8 mouse cellular contexts compared by ENCODE assay signal in genomic region chr3:148990531-148991003, GRCm38 (mm10). TPM values are rescaled to one million over a fixed set of nuclear protein-coding genes. Genes with fewer than 3 reads are reported as not detected.
DNase-seq lines count a peak whose midpoint lies in the region; ATAC-seq and TF ChIP-seq lines count a peak whose summit lies in the region.

Gene Adgrl2, minus strand, starts transcription at chr3:148990555.

- no peak for TF ChIP-seq CTCF in CH12.LX (conservative IDR thresholded peaks at IDR 0.05 in 1 of 2, IDR thresholded peaks at IDR 0.05 in 1 of 2; ENCODE audit: low read depth in 2 of 2, low read length in 2 of 2)
- no peak for TF ChIP-seq CTCF in liver, postnatal 0 days (IDR thresholded peaks at IDR 0.05; ENCODE audit: low read depth)
- TF ChIP-seq CTCF in stomach, postnatal 0 days (IDR thresholded peaks at IDR 0.05; ENCODE audit: low read depth) = peak; percentile 38

- H3K4me3 ChIP-seq in CH12.LX (replicated peaks in 1 of 3; ENCODE audit: low read depth in 2 of 3, low read length in 2 of 3, poor library complexity in 1 of 3) = peak within 1 kb of the TSS; percentile 15 to 56 (median 20)
- peak within 1 kb of the TSS; percentile 96 for H3K4me3 ChIP-seq in forebrain, embryonic 14.5 days (ENCODE audit: low read depth, low read length)
- H3K4me3 ChIP-seq in hindbrain, embryonic 15.5 days = peak within 1 kb of the TSS; percentile 73
- H3K4me3 ChIP-seq in liver, postnatal 0 days (ENCODE audit: low read depth, low read length) = peak within 1 kb of the TSS; percentile 76
- H3K4me3 ChIP-seq in stomach, postnatal 0 days (ENCODE audit: low read depth, low read length) = peak within 1 kb of the TSS; percentile 95

- no peak within 1 kb of the TSS for H3K9ac ChIP-seq in CH12.LX (ENCODE audit: insufficient read depth, low read depth)
- peak within 1 kb of the TSS; percentile 97 for H3K9ac ChIP-seq in forebrain, embryonic 14.5 days (ENCODE audit: low read length)
- peak within 1 kb of the TSS; percentile 91 for H3K9ac ChIP-seq in hindbrain, embryonic 15.5 days
- H3K9ac ChIP-seq in liver, postnatal 0 days (replicated peaks) = peak within 1 kb of the TSS; percentile 69
- peak within 1 kb of the TSS; percentile 86 for H3K9ac ChIP-seq in stomach, postnatal 0 days (ENCODE audit: low read length)

- no peaks in the 10 kb centered on the region for H3K36me3 ChIP-seq in CH12.LX (replicated peaks in 1 of 2; ENCODE audit: control insufficient read depth in 1 of 2, insufficient read depth in 1 of 2, low read length in 1 of 2)
- H3K36me3 ChIP-seq in forebrain, embryonic 14.5 days (ENCODE audit: control insufficient read depth, insufficient read depth, low read length) = no peaks in the 10 kb centered on the region
- H3K36me3 ChIP-seq in hindbrain, embryonic 15.5 days = no peaks in the 10 kb centered on the region
- no peaks in the 10 kb centered on the region for H3K36me3 ChIP-seq in liver, postnatal 0 days (replicated peaks; ENCODE audit: insufficient read depth, low read length)
- no peaks in the 10 kb centered on the region for H3K36me3 ChIP-seq in stomach, postnatal 0 days (ENCODE audit: control insufficient read depth, insufficient read depth, low read length)

- H3K27ac ChIP-seq in CH12.LX (ENCODE audit: insufficient read depth, low read depth) = no peak within 1 kb of the TSS
- peak within 1 kb of the TSS; percentile 99 for H3K27ac ChIP-seq in forebrain, embryonic 14.5 days (ENCODE audit: low read depth, low read length)
- peak within 1 kb of the TSS; percentile 98 for H3K27ac ChIP-seq in hindbrain, embryonic 15.5 days (replicated peaks)
- H3K27ac ChIP-seq in liver, postnatal 0 days (ENCODE audit: low read depth) = peak within 1 kb of the TSS; percentile 89
- H3K27ac ChIP-seq in stomach, postnatal 0 days (replicated peaks) = peak within 1 kb of the TSS; percentile 95

- no peak for TF ChIP-seq POLR2A in CH12.LX (IDR thresholded peaks at IDR 0.05; ENCODE audit: low read depth, low read length)

- peak within 1 kb of the TSS; percentile 57 for H3K4me2 ChIP-seq in CH12.LX (ENCODE audit: insufficient read depth, low read depth, poor library complexity, severe bottlenecking)
- peak within 1 kb of the TSS; percentile 78 for H3K4me2 ChIP-seq in forebrain, embryonic 14.5 days (ENCODE audit: low read length)
- H3K4me2 ChIP-seq in hindbrain, embryonic 15.5 days = peak within 1 kb of the TSS; percentile 92
- H3K4me2 ChIP-seq in liver, postnatal 0 days (ENCODE audit: low read depth, low read length) = peak within 1 kb of the TSS; percentile 83
- peak within 1 kb of the TSS; percentile 91 for H3K4me2 ChIP-seq in stomach, postnatal 0 days (replicated peaks; ENCODE audit: low read depth)

- no peaks in the 10 kb centered on the region for H3K79me2 ChIP-seq in CH12.LX (replicated peaks; ENCODE audit: control insufficient read depth, extremely low read depth, insufficient read depth, poor library complexity, severe bottlenecking)

- WGBS in forebrain, embryonic 14.5 days = 0% methylated on average over 25 of the region's 25 CpGs
- 0% methylated on average over 25 of the region's 25 CpGs for WGBS in hindbrain, embryonic 15.5 days
- under 1% methylated on average over 25 of the region's 25 CpGs for WGBS in liver, postnatal 0 days (ENCODE audit: insufficient replicate concordance)
- under 1% methylated on average over 25 of the region's 25 CpGs for WGBS in stomach, postnatal 0 days

- TF ChIP-seq EP300 in CH12.LX (IDR thresholded peaks at IDR 0.05; ENCODE audit: low read length) = no peak
- TF ChIP-seq EP300 in liver, postnatal 0 days (IDR thresholded peaks at IDR 0.05; ENCODE audit: low read depth) = no peak
- TF ChIP-seq EP300 in stomach, postnatal 0 days (optimal IDR thresholded peaks at IDR 0.05) = no peak

- peaks cover 34% of the 10 kb centered on the region for H3K9me3 ChIP-seq in CH12.LX (replicated peaks; ENCODE audit: low read length)
- H3K9me3 ChIP-seq in forebrain, embryonic 14.5 days (replicated peaks; ENCODE audit: control insufficient read depth, low read length) = no peaks in the 10 kb centered on the region
- no peaks in the 10 kb centered on the region for H3K9me3 ChIP-seq in hindbrain, embryonic 15.5 days
- H3K9me3 ChIP-seq in liver, postnatal 0 days (ENCODE audit: low read length) = no peaks in the 10 kb centered on the region
- H3K9me3 ChIP-seq in stomach, postnatal 0 days (ENCODE audit: control insufficient read depth, low read length) = no peaks in the 10 kb centered on the region

- no peak for TF ChIP-seq RAD21 in CH12.LX (IDR thresholded peaks at IDR 0.05; ENCODE audit: low read depth, low read length)

- ATAC-seq in forebrain, embryonic 14.5 days = no peak
- no peak for ATAC-seq in hindbrain, embryonic 15.5 days (ENCODE audit: low FRiP score, low read depth)
- no peak for ATAC-seq in liver, postnatal 0 days
- ATAC-seq in stomach, postnatal 0 days (ENCODE audit: low FRiP score, low TSS enrichment) = no peak; the same call in 1 of the 2 replicates

- DNase-seq in embryo, embryonic 10 days (ENCODE audit: low spot score) = peak; percentile 84
- DNase-seq in embryo, embryonic 9.5 days (ENCODE audit: extremely low spot score) = no peak
- no peak for DNase-seq in CH12.LX (ENCODE audit: extremely low read depth)
- no peak for DNase-seq in forebrain, embryonic 14.5 days (ENCODE audit: low spot score)
- no peak for DNase-seq in liver, postnatal 0 days
- DNase-seq in stomach, postnatal 0 days (ENCODE audit: low spot score) = no peak
- DNase-seq in testis, postnatal 14 days (ENCODE audit: low spot score) = no peak

- H3K27me3 ChIP-seq in CH12.LX (replicated peaks) = no peaks in the 10 kb centered on the region
- no peaks in the 10 kb centered on the region for H3K27me3 ChIP-seq in forebrain, embryonic 14.5 days (replicated peaks; ENCODE audit: control insufficient read depth, insufficient read depth, low read length)
- H3K27me3 ChIP-seq in hindbrain, embryonic 15.5 days = no peaks in the 10 kb centered on the region
- H3K27me3 ChIP-seq in liver, postnatal 0 days (ENCODE audit: insufficient read depth, low read length) = peaks cover 16% of the 10 kb centered on the region
- no peaks in the 10 kb centered on the region for H3K27me3 ChIP-seq in stomach, postnatal 0 days (ENCODE audit: control insufficient read depth, insufficient read depth, low read length)

- dilution Hi-C loops in CH12.LX (cut with MboI; ENCODE audit: extremely low pct_ligation_motif_present, extremely low pct_unique_long_range_greater_than_20kb, low sequenced_read_pairs) = no loop called here

- in situ Hi-C loops in CH12.LX (cut with MboI; ENCODE audit: low pct_ligation_motif_present, low pct_unique_long_range_greater_than_20kb, low sequenced_read_pairs) = no loop called here

- peaks cover 0 to 2% of the 10 kb centered on the region in 2 experiments; a peak in 1 of 4 replicates for H3K4me1 ChIP-seq in CH12.LX (ENCODE audit: control insufficient read depth in 1 of 2, insufficient read depth in 2 of 2)
- H3K4me1 ChIP-seq in forebrain, embryonic 14.5 days (ENCODE audit: control insufficient read depth, insufficient read depth, low read length) = peaks cover 9% of the 10 kb centered on the region; the same call in 1 of the 2 replicates
- peaks cover 14% of the 10 kb centered on the region for H3K4me1 ChIP-seq in hindbrain, embryonic 15.5 days (replicated peaks)
- H3K4me1 ChIP-seq in liver, postnatal 0 days (ENCODE audit: insufficient read depth) = peaks cover 3% of the 10 kb centered on the region; the same call in 1 of the 2 replicates
- no peaks in the 10 kb centered on the region for H3K4me1 ChIP-seq in stomach, postnatal 0 days (replicated peaks; ENCODE audit: control insufficient read depth, insufficient read depth)

TF ChIP-seq in CH12.LX, 34 proteins besides CTCF, POLR2A, EP300 and RAD21:
- TF ChIP-seq TCF12 (IDR thresholded peaks at IDR 0.05; ENCODE audit: low read depth, low read length) (no peak), IRF4 (IDR thresholded peaks at IDR 0.05; ENCODE audit: low read depth, low read length) (0 out of 2 replicates have a peak, but pooled peaks have one; percentile 19), ZNF384 (IDR thresholded peaks at IDR 0.05; ENCODE audit: low read depth, low read length) (no peak)

RNA-seq across cellular contexts. Expression of gene Adgrl2, which starts in this region (rescaled TPM):
- total RNA-seq in CH12.LX (2012; rRNA removed) (0.34 and 0.63 TPM in 2 replicates), CH12.LX (2014; rRNA removed) (3.1 and 3.2 TPM in 2 replicates)
- 4.3 and 6.6 TPM in 2 replicates for polyA plus RNA-seq in CH12.LX (2012; ENCODE audit: insufficient read length, low read depth)
- polyA plus RNA-seq in forebrain, embryonic 14.5 days (2014; fragmentation: Nextera tagmentation; extraction: Ambion mirVana) = 69.4 and 92.3 TPM in 2 replicates
- polyA plus RNA-seq in hindbrain, embryonic 15.5 days (2015; fragmentation: Nextera tagmentation; extraction: Ambion mirVana) = 123 and 138 TPM in 2 replicates
- 8.2 and 9.1 TPM in 2 replicates for polyA plus RNA-seq in liver, postnatal 0 days (2015; fragmentation: Nextera tagmentation; extraction: Ambion mirVana)
- 34.3 and 35.2 TPM in 2 replicates for polyA plus RNA-seq in stomach, postnatal 0 days (2015; fragmentation: Nextera tagmentation; extraction: Ambion mirVana)

Comparison
In these comparisons a context has a peak if more than half of its experiments do, and no peak if none do; other contexts are left out.
1. H3K4me3 ChIP-seq: peak in every context shown above with its lines; median percentile 96 in forebrain, embryonic 14.5 days; 95 in stomach, postnatal 0 days; 76 in liver, postnatal 0 days; 73 in hindbrain, embryonic 15.5 days; 20 in CH12.LX.